Mouse (Mus musculus): ENCODE measurements at regions not wholly inside any gene's neighbourhood (a gene's known extent, or its start where the extent isn't known, plus 50 kb on each side); places are given as distances from the start of the nearest gene placed in this dataset.

DNA sequence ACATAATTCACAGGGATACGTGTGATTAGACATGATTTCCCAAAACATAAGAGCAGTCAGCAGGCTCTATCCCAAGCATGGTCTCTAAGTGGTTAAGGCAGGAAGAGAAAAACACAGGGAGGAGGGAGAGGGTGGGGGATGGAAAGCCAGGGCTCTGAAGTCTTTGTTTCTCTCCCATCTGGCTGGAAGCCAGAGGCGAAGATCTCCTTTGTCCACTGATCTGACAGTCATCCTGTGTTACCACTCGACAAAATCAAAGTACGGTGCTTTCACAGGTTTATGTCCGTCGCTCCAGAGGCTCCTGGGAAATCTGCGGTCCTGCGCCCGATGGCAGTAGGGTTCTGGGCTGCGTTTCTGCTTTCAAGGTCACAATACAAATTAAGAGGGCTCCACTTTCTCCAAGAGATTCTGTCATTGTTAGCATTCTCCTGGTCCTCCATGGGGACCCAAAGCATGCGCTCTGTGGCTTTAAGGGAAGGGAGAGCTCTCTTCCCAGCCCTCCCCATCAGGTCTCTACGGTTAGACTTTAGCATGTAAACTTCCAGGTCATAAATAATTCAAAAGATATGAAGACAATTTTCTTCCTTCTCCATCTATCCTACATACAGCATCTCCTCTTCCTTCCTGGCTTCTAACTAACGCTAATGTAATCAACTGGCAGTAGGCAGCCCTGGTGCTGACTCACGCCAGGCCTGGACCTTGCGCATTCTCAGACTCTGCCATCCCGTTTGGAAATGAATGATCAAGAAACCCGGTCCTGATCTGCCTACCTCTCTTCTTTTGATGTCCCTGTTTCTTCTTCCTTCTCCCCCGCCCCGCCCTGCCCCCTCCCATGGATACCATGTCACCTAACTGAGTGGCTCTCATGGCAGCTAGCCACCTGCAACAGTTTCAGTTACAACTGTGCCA is 102.0 kb upstream of the Klf7 start:
- TF ChIP-seq CTCF (IDR thresholded peaks at IDR 0.05; ENCODE audit: extremely low read depth, insufficient read depth, low read length) (no peak), POLR2A (IDR thresholded peaks at IDR 0.05; ENCODE audit: extremely low read depth, insufficient read depth, low read length) (no peak)
